Mouse (Mus musculus) right cerebral cortex, adult 18-20 months (tissue): ENCODE results near the gene Lmbr1l.

Experiments
- DNase-seq: peaks from one replicate; pipeline ENCODE4 v3.0.0; 2022; ENCODE audit warnings: mixed read lengths

Lmbr1l gene

GRCm38 (mm10) chr15:98894746-98895634, 23.0 kb downstream of the Lmbr1l start:
- DNase-seq = no peak

GRCm38 (mm10) chr15:98893940-98894745, 23.9 kb downstream of the Lmbr1l start, which contains the start of gene Rhebl1:
Gene Rhebl1, minus strand, starts transcription at chr15:98894540.
- peak; percentile 44 for DNase-seq

DNA sequence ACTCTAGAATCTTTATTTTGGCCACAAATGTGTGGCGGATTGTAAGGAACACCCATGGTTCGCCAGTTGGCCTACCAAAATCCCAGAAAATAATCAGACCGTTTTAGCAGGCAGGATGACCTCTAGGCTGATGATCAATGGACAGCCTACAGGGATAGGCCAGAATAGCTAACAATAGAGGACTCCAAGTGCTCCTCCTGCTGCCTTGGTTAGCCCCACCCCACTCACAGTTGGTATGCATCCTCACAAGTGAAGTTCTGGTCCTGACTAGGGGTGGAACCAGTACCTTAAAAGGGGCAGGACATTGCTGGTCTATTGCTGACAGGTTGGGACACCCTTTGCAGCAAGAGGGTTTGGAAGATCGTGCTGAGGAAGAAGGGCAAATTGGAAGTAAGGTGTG, 25.0 kb downstream of the Lmbr1l start:
- no peak for DNase-seq

DNA sequence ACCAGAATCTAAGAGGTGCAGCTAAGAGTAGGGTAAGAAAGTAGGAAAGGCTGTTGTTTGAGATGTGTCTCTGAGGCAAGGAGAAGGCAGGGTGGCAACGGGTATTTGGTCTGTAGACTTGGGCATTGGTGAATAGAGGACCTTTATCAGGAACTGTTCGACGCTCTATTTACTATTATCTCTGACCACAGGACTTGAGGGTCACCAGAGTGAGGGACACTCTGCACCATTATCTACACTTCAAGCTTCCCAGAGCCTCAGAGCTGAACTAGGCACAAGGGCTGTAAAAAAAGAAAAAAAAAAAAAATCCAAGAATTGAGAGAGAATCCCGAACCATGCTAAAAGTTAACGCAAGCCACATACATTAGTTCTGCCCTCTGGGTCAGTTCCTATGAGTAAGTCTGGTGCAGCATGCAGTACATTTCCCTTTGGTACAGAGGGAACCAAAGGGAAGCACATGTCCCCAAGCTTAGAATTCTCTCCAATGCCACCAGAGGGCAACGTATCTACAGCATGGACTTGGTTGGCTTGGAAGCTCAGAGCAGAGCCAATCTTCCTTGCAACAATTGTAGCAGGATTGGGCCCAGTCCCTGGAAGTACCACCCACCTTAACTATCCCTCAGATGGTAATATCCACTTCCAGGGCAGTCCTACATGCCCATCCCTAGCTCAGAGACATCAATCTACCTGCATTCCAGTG, 26.0 kb downstream of the Lmbr1l start:
- DNase-seq = peak; percentile 77

GRCm38 (mm10) chr15:98891198-98891742, 26.8 kb downstream of the Lmbr1l start:
- DNase-seq = no peak

- DNase-seq = no peak
Observed at GRCm38 (mm10) chr15:98887526-98887925, 30.5 kb downstream of the Lmbr1l start.

DNA sequence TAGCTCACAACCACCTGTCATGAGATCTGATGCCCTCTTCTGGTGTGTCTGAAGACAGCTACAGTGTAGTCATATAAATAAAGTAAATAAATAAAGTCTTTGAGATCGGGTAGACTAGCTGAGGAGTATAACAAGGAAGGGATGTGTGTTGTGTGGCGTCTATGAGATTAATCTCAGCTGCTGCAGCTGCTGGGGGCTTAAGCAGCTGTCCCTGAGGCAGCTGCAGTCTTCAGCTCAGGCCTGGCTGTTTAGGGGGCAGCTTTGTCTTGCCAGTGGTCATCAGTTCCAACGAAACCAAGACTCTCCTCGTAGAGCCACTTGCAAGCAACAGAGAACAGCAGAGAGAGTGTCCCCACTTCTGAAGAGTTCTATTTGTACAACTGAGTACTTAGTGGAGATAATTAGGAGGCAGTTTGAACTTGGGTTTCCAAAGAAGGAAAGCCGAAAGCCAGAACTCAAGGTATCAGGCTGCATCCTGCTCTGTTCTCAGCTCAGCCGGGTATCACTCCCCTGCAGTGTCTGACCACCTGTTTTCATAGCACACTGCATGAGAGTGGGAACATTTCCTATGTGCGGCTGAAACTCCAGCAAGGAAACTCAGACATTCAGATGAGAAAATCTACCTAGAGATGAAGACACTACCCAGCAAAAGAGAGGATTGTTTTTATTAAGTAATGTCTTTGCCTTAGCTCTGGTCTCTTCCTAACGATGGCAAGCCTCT, 31.2 kb downstream of the Lmbr1l start:
- no peak for DNase-seq

- DNase-seq = no peak
Observed at GRCm38 (mm10) chr15:98884106-98884505, 33.9 kb downstream of the Lmbr1l start.

- DNase-seq = no peak
Observed at GRCm38 (mm10) chr15:98883661-98884060, 34.4 kb downstream of the Lmbr1l start.

- no peak for DNase-seq
Observed at GRCm38 (mm10) chr15:98881656-98882008, 36.4 kb downstream of the Lmbr1l start.

DNA sequence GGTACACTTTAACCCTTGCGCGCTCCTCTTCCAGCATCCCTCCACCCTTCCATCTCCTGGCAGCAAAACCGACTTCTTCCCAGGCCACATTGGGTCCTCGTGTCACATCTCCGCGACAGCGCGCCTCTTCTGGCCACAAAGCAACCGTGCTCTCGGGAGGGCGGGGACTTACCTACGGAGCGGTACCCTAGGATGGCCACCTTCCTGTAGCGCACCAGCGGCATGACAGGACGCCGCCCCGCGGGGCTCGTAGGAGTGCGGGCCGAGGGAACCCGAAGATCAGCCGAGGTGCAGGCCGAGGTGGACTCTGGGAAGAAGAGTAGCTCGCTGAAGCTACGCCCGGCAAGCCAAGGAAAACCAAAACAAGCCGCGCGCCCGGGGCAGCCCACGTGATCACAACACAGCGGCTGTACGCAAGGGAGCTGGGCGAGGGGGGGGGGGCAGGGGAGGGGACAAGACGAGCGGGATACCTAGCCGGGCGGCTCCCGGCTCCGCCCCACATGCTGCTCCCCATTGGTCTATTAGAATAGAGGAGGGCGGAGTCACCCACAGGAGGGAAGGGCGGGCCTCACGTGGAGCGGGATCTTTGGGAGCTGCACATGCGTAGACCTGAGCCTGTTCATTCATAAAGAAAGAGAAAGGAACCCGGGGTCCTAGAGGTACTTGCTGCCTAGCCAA, 36.9 kb downstream of the Lmbr1l start:
- peak; percentile 96 for DNase-seq

GRCm38 (mm10) chr15:98877331-98877730, 40.7 kb downstream of the Lmbr1l start:
- DNase-seq = peak; percentile 58

DNA sequence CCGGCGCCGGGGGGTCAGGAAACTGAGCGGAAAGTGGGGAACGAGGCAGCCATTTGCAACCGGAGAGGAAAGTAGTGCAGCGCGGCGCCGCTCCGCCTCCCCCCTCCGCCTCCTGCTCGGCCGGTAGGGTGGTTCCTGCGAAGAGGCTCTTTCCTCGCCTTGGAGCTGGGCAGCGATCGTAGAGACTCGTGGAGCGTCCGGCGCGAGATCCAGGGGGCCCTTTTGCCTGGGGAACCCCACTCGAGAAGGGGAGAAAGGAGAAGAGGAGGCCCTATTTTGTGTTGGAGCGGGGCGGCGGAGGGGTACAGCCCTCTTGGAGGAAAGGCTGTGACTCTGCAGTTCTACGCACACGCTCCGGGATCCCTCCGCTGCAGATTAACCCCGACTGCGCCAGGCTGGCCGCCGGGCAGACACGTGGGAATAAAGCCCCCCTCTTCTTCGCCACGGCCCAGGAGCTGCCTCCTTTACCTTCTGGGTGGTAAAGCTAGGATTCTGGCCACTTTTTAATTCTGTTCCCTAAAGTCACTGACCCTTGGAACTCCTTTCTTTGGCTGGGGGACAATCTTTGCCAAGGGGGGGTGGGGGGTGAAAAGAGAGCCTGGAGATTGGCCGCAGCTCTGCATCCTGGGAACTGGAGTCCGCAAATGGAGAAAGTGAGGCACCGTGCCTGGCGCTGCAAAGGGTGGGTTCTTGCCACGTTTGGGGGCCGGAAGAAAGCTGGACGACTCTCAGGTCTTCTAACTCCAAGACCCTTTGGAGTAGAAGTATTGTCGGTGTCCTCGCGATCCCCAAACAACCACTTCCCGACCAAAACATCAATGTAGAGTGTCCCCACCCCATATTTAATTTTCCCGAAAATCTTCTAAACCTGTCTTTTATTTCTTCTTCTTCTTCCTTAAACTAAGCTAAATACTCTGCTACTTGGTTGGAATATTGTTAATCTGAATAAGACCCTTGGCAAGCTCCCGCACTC, 45.8 kb downstream of the Lmbr1l start:
- DNase-seq = peak; percentile 93

- DNase-seq = no peak
Observed at GRCm38 (mm10) chr15:98871070-98871915, 46.7 kb downstream of the Lmbr1l start, which contains the start of gene Kmt2d. Gene Kmt2d, minus strand, starts transcription at chr15:98871204.

GRCm38 (mm10) chr15:98870179-98871069, 47.6 kb downstream of the Lmbr1l start:
- DNase-seq = no peak

GRCm38 (mm10) chr15:98869342-98870178, 48.5 kb downstream of the Lmbr1l start:
- DNase-seq = no peak
